Mouse (Mus musculus): ENCODE measurements around the gene Ier2. TPM values are rescaled to one million over a fixed set of nuclear protein-coding genes. Genes with fewer than 3 reads are reported as not detected.
A peak's percentile ranks its signal among the peaks of the same experiment; 100 is the strongest.

Ier2 gene
- polyA plus RNA-seq, 1 experiment from 2014 or later = 43.3 TPM

- ATAC-seq (replicated peaks; ENCODE audit: extremely low read depth, insufficient read depth, low FRiP score) = no peak
- peaks cover 43% of the 10 kb centered on the region for H3K4me1 ChIP-seq (ENCODE audit: control insufficient read depth, insufficient read depth, low read length)
- H3K27ac ChIP-seq (ENCODE audit: low read length) = peak overlapping the region; percentile 90
- H3K9me3 ChIP-seq (replicated peaks; ENCODE audit: control insufficient read depth, low read length) = no peaks in the 10 kb centered on the region
- no peaks in the 10 kb centered on the region for H3K36me3 ChIP-seq (ENCODE audit: control insufficient read depth, insufficient read depth)
- peak overlapping the region; percentile 76 for H3K4me3 ChIP-seq (ENCODE audit: low read length)
- H3K27me3 ChIP-seq (ENCODE audit: control insufficient read depth, insufficient read depth, low read length) = no peaks in the 10 kb centered on the region
- peak overlapping the region; percentile 86 for H3K4me2 ChIP-seq (ENCODE audit: low read depth, low read length)
- peak overlapping the region; percentile 89 for H3K9ac ChIP-seq (ENCODE audit: low read length)
- WGBS = 3% methylated on average over 33 of the region's 33 CpGs
Observed at GRCm38 (mm10) chr8:84659936-84660818, 2.5 kb downstream of the Ier2 start.

GRCm38 (mm10) chr8:84658951-84659350 lies 3.7 kb downstream of the Ier2 start:
- H3K4me3 ChIP-seq (ENCODE audit: low read length) = no peak overlapping the region
- H3K36me3 ChIP-seq (ENCODE audit: control insufficient read depth, insufficient read depth) = no peaks in the 10 kb centered on the region
- no peaks in the 10 kb centered on the region for H3K9me3 ChIP-seq (replicated peaks; ENCODE audit: control insufficient read depth, low read length)
- no peaks in the 10 kb centered on the region for H3K27me3 ChIP-seq (ENCODE audit: control insufficient read depth, insufficient read depth, low read length)
- peak overlapping the region; percentile 90 for H3K27ac ChIP-seq (ENCODE audit: low read length)
- H3K9ac ChIP-seq (ENCODE audit: low read length) = no peak overlapping the region
- ATAC-seq (replicated peaks; ENCODE audit: extremely low read depth, insufficient read depth, low FRiP score) = no peak
- WGBS = 40% methylated on average over 1 of the region's 1 CpGs
- peaks cover 47% of the 10 kb centered on the region for H3K4me1 ChIP-seq (ENCODE audit: control insufficient read depth, insufficient read depth, low read length)
- H3K4me2 ChIP-seq (ENCODE audit: low read depth, low read length) = no peak overlapping the region

- H3K4me2 ChIP-seq (ENCODE audit: low read depth, low read length) = no peak overlapping the region
- H3K9ac ChIP-seq (ENCODE audit: low read length) = no peak overlapping the region; the same call in 1 of the 2 replicates
- H3K36me3 ChIP-seq (ENCODE audit: control insufficient read depth, insufficient read depth) = no peaks in the 10 kb centered on the region
- WGBS = 62% methylated on average over 4 of the region's 4 CpGs
- no peaks in the 10 kb centered on the region for H3K9me3 ChIP-seq (replicated peaks; ENCODE audit: control insufficient read depth, low read length)
- no peak overlapping the region for H3K4me3 ChIP-seq (ENCODE audit: low read length)
- no peaks in the 10 kb centered on the region for H3K27me3 ChIP-seq (ENCODE audit: control insufficient read depth, insufficient read depth, low read length)
- peaks cover 45% of the 10 kb centered on the region for H3K4me1 ChIP-seq (ENCODE audit: control insufficient read depth, insufficient read depth, low read length)
- peak overlapping the region; percentile 92 for H3K27ac ChIP-seq (ENCODE audit: low read length)
- no peak for ATAC-seq (replicated peaks; ENCODE audit: extremely low read depth, insufficient read depth, low FRiP score)
Observed at GRCm38 (mm10) chr8:84657680-84658079, 5.0 kb downstream of the Ier2 start.

GRCm38 (mm10) chr8:84657203-84657602 lies 5.4 kb downstream of the Ier2 start:
- Histone ChIP-seq H3K9ac (ENCODE audit: low read length) (no peak overlapping the region; the same call in 1 of the 2 replicates), H3K4me2 (ENCODE audit: low read depth, low read length) (peak overlapping the region; percentile 75), H3K27ac (ENCODE audit: low read length) (peak overlapping the region; percentile 92), H3K4me1 (ENCODE audit: control insufficient read depth, insufficient read depth, low read length) (peaks cover 45% of the 10 kb centered on the region), H3K27me3 (ENCODE audit: control insufficient read depth, insufficient read depth, low read length) (no peaks in the 10 kb centered on the region), H3K9me3 (replicated peaks; ENCODE audit: control insufficient read depth, low read length) (no peaks in the 10 kb centered on the region), H3K36me3 (ENCODE audit: control insufficient read depth, insufficient read depth) (no peaks in the 10 kb centered on the region), H3K4me3 (ENCODE audit: low read length) (no peak overlapping the region)
- ATAC-seq (replicated peaks; ENCODE audit: extremely low read depth, insufficient read depth, low FRiP score) = no peak

- 2% methylated on average over 23 of the region's 23 CpGs for WGBS
- H3K27ac ChIP-seq (ENCODE audit: low read length) = peak overlapping the region; percentile 92
- no peaks in the 10 kb centered on the region for H3K27me3 ChIP-seq (ENCODE audit: control insufficient read depth, insufficient read depth, low read length)
- H3K36me3 ChIP-seq (ENCODE audit: control insufficient read depth, insufficient read depth) = no peaks in the 10 kb centered on the region
- H3K9ac ChIP-seq (ENCODE audit: low read length) = peak overlapping the region; percentile 74
- peak; percentile 72 for ATAC-seq (replicated peaks; ENCODE audit: extremely low read depth, insufficient read depth, low FRiP score)
- peak overlapping the region; percentile 47 for H3K4me3 ChIP-seq (ENCODE audit: low read length)
- H3K4me2 ChIP-seq (ENCODE audit: low read depth, low read length) = peak overlapping the region; percentile 75
- H3K4me1 ChIP-seq (ENCODE audit: control insufficient read depth, insufficient read depth, low read length) = peaks cover 45% of the 10 kb centered on the region
- no peaks in the 10 kb centered on the region for H3K9me3 ChIP-seq (replicated peaks; ENCODE audit: control insufficient read depth, low read length)
Observed at GRCm38 (mm10) chr8:84656641-84657126, 6.0 kb downstream of the Ier2 start.

GRCm38 (mm10) chr8:84656191-84656525 lies 6.5 kb downstream of the Ier2 start:
- peak overlapping the region; percentile 47 for H3K4me3 ChIP-seq (ENCODE audit: low read length)
- no peaks in the 10 kb centered on the region for H3K36me3 ChIP-seq (ENCODE audit: control insufficient read depth, insufficient read depth)
- peaks cover 45% of the 10 kb centered on the region for H3K4me1 ChIP-seq (ENCODE audit: control insufficient read depth, insufficient read depth, low read length)
- no peak for ATAC-seq (replicated peaks; ENCODE audit: extremely low read depth, insufficient read depth, low FRiP score)
- no peaks in the 10 kb centered on the region for H3K27me3 ChIP-seq (ENCODE audit: control insufficient read depth, insufficient read depth, low read length)
- peak overlapping the region; percentile 74 for H3K9ac ChIP-seq (ENCODE audit: low read length)
- WGBS = 8% methylated on average over 10 of the region's 10 CpGs
- peak overlapping the region; percentile 92 for H3K27ac ChIP-seq (ENCODE audit: low read length)
- peak overlapping the region; percentile 75 for H3K4me2 ChIP-seq (ENCODE audit: low read depth, low read length)
- H3K9me3 ChIP-seq (replicated peaks; ENCODE audit: control insufficient read depth, low read length) = no peaks in the 10 kb centered on the region

- peak; percentile 64 for ATAC-seq (replicated peaks; ENCODE audit: extremely low read depth, insufficient read depth, low FRiP score)
- WGBS = 12% methylated on average over 15 of the region's 15 CpGs
- peak overlapping the region; percentile 92 for H3K27ac ChIP-seq (ENCODE audit: low read length)
- no peaks in the 10 kb centered on the region for H3K27me3 ChIP-seq (ENCODE audit: control insufficient read depth, insufficient read depth, low read length)
- peak overlapping the region; percentile 47 for H3K4me3 ChIP-seq (ENCODE audit: low read length)
- H3K9ac ChIP-seq (ENCODE audit: low read length) = peak overlapping the region; percentile 74
- no peaks in the 10 kb centered on the region for H3K9me3 ChIP-seq (replicated peaks; ENCODE audit: control insufficient read depth, low read length)
- no peaks in the 10 kb centered on the region for H3K36me3 ChIP-seq (ENCODE audit: control insufficient read depth, insufficient read depth)
- peaks cover 42% of the 10 kb centered on the region for H3K4me1 ChIP-seq (ENCODE audit: control insufficient read depth, insufficient read depth, low read length)
- H3K4me2 ChIP-seq (ENCODE audit: low read depth, low read length) = peak overlapping the region; percentile 75
Observed at GRCm38 (mm10) chr8:84655336-84656190, 7.1 kb downstream of the Ier2 start.

GRCm38 (mm10) chr8:84654597-84654996 lies 8.1 kb downstream of the Ier2 start:
- Histone ChIP-seq H3K36me3 (ENCODE audit: control insufficient read depth, insufficient read depth) (no peaks in the 10 kb centered on the region), H3K27me3 (ENCODE audit: control insufficient read depth, insufficient read depth, low read length) (no peaks in the 10 kb centered on the region), H3K4me3 (ENCODE audit: low read length) (no peak overlapping the region), H3K9ac (ENCODE audit: low read length) (no peak overlapping the region), H3K27ac (ENCODE audit: low read length) (peak overlapping the region; percentile 92), H3K4me2 (ENCODE audit: low read depth, low read length) (no peak overlapping the region), H3K4me1 (ENCODE audit: control insufficient read depth, insufficient read depth, low read length) (peaks cover 34% of the 10 kb centered on the region), H3K9me3 (replicated peaks; ENCODE audit: control insufficient read depth, low read length) (no peaks in the 10 kb centered on the region)
- WGBS = 40% methylated on average over 4 of the region's 4 CpGs
- ATAC-seq (replicated peaks; ENCODE audit: extremely low read depth, insufficient read depth, low FRiP score) = no peak
